Mouse (Mus musculus): ENCODE data around the gene Hdgf.

Hdgf gene

DNA sequence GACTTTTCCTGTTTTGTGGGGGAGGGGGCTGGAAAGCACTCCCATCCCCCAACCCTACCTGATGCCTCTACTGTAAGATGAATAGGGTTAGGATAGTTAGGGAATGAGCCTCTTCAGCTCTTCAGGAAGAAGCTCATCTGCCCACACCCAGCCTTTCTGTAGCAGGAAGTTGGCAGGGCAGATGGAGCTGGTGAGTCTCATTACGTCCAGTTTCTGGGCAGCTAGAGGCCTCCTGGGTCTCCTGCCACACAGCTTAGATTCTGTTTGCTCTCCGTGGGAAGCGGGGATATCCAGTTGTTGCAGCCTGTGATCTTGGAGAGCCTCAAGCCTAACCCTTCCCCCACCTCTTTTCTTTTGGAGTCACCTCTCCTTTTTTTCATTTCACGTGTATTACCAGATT, 3.8 kb downstream of the Hdgf start:
- no peak for DNase-seq (ENCODE audit: low spot score)

DNA sequence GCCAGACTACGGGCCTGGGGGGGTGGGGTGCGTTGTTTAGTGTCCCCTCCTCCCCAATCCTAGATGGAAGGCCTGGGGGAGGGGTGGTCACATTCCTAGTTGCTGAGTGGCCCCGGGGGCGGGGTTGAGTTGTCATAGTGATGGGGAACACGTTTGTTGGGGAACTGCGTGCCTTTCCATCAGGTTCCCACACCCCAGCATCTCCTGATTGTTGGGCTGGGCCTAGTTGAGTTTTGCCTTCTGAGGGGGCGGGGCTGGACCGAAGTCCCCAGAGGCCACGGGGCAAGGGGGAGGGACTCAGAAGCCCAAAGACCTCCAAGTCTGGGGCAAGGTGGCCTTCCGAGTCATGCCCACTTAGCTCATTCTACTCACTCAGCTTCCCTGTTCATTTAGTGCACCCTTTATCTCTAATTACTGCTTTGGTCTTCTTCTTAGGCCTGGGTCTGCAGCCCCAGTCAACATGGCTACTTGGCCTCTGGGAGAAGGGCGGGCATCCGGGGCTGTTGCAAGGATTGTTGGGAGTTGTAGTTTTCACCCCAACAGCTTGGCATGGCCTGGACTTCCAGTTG, 4.5 kb downstream of the Hdgf start:
- peak; percentile 94 for DNase-seq (ENCODE audit: low spot score)

DNA sequence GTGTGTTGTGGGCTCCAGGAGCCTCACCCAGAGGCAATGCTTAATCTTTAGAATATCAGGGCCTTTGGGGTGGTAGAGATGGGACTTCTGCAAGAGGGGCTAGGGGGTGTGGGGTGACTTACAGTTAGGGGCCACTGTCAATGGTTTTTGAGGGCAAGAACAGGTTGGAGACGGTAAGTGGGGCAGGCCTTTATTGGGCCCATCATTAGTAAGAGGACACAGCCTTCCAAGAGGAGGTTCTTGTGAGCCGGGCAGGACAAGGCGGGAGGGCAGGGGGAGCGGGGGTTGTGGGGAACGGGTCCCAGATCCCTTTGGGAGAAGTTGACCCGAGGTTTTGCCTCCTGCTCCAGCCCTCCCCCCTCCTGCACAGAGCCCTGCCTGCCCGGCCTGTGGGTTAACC, 7.4 kb downstream of the Hdgf start:
- DNase-seq (ENCODE audit: low spot score) = no peak

DNA sequence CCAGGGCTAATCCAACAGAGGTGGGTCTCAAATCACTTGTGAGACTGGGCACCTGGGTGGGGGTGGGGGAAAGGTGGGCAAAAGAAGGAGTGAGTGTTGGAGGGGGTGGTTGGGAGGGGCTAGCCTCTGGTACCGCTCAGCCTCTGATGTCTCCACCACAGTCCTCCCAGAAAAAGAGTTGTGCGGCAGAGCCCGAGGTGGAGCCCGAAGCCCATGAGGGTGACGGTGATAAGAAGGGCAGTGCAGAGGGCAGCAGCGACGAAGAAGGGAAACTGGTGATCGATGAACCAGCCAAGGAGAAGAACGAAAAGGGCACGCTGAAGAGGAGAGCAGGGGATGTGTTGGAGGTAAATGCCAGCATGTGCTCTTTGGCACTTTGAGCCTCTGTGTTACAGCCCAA, 7.8 kb downstream of the Hdgf start:
- DNase-seq (ENCODE audit: low spot score) = no peak

DNA sequence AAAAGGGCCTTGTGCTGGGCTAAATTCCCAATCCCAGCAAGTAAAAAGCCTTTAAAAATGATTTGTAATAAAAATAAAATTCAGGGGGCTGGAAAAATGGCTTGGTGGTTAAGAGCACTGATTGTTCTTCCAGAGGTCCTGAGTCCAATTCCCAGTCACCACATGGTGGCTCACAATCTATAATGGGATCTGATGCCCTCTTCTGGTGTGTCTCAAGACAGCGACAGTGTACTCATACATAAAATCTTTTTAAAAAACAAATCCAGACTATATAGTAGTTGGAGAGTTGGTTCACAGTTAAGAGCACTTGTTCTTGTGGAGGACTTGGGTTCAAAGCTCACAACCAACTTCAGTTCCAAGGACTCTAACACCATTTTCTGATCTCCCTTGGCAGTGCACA, 10.9 kb downstream of the Hdgf start:
- DNase-seq (ENCODE audit: low spot score) = no peak

DNA sequence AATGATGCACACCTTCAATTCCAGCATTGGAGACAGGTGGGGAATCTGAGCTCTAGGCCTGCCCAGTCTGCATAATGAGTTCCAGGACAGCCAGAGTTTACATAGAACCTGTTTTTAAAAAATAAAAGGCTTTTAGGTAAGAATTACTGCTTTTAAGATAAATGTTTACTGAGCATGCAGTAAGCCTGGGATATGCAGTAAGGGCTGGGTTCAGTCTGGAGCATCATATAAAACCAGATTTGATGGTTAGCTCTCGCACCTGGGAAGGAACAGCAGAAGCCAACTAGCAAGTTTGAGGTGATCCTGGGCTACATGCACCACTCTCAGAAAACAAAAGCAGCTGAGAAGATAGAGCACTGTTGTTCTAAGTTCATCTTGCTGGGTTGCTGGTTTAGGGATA, 12.4 kb downstream of the Hdgf start:
- no peak for DNase-seq (ENCODE audit: low spot score)

DNA sequence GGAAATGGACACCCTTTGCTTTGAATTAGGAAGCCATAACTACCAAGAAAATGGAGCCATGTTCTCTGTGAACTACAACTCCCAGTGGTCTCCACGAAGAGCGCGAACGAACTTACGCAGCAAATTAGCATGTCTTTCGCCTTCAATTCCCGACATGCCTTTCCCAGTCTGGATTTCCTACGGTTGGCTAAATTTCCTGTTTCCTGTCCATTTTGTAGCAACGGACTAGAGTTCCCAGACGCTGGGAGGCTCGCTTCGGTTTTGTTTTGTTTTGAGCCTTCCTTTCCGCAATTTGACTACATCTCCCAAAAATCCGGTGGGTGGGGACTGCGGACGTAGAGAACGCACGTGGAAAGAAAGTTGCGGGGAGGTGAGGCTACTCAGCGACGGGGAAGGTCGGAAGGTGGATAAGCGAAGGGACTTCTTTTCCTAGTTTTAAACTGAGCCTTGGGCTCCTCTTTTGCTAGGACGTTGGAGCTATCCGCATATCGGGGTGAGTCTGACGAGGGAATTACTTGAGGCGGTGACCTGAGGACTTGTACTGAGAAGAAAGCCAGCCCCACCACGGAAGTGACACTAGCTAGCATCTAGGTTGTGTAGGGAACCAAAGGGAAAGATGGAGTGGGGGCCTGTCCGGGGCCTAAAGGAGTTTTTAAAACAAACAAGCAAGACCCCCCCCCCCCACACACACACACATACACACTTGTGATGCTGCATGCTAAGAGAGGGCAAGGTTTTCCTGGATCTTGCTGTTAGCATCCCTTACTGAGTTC, 13.4 kb downstream of the Hdgf start, which contains the start of gene Mrpl24:
Gene Mrpl24 (plus strand): TSS at position 171 of the 773 bp plus-strand sequence.
- DNase-seq (ENCODE audit: low spot score) = peak; percentile 77

DNA sequence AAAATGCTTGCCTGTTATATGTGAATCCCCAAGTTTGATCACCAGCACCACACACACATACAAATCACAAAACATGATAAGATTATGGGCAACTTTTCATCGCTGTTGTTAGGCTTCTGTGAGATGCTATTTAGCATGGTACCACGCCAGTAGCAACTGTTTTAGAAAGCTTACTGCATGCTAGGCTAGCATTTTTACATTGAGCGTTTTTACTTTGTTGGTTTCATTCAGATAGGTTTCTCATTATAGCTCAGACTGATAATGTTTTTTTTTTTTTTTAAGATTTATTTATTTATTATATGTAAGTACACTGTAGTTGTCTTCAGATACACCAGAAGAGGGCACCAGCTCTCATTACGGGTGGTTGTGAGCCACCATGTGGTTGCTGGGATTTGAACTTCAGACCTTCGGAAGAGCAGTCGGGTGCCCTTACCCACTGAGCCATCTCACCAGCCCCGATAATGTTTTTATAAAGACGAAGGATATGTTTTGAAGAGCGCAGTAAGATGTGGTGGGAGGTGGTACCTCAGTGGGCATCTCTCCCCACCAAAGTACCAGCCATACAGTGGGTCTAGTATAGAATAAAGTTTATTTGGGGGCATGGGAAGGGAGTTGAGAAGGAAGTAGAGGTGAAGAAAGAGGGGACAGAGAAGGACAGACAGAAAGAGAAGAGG, 14.3 kb downstream of the Hdgf start:
- DNase-seq (ENCODE audit: low spot score) = no peak

DNA sequence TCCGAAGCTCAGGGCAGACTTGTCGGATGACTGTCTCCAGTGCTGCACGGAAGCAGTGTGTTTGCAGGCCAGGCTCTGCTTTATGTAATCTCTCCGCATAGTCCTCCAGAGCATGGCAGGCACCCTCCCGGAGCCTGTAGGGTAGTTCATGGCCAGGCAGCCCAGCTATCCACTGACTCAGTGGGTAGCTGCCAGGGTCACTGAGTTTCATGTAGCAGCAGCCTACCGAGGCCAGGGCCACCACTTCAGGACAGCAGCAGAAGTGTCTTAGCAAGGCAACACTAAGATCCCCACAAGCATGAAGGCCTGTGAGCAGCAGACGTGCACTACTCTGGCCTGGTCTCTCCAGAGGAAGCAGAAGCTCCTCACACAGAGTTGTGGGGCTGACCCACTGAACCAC, 18.9 kb downstream of the Hdgf start:
- no peak for DNase-seq (ENCODE audit: low spot score)

DNA sequence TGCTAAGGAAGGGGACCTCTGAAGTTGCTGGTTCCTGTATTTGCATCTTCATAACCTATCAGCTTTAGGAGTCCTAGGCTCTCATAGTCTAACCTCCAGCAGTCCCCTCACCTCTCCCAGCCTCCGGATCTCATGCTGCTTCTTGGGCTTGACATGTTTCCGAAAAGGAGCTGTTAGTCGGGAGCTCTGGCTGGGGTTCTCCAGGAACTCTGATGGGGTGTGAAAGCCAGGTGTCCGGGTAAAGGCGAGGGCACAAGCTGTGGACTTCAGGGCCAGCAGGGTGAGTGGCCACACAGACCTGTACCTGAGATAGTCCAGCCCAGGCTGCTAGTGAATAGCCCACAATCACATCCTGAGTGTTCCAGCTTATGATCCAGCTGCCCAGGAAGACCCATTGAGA, 21.3 kb downstream of the Hdgf start:
- no peak for DNase-seq (ENCODE audit: low spot score)

DNA sequence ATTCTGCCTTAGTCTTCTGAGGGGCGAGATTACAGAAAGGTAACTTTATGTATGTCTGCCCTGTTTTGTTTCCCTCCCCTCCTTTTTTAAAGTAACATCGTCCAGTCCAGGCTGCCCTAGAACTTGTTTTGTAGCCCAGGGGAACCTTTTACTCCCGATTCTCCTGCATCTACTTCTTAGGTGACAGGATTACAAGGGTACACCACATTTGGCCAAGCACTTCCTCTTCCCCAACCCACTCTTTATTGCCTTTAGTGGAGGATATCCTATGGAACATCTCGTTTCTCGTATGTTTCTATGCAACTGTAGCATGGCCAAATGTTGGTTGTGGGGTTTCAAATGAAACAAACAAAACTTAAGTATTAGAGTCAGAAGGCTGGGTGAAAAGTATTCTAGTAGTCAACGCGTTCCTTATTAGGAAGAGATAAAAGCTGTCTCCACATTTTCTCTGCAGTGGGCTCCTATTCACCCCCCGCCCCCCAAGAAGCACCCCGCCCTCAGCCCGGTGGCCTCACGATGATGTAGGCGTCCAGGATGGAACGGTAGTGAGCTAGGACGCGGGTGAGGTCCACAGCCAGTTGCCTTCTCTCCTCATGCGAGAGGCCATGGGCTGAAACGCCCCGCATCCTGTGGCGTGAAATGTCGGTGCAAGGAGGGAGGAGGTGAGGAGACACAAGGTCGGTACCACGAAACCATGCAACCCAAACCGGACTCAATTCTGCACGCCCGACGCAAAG, 23.4 kb downstream of the Hdgf start:
- DNase-seq (ENCODE audit: low spot score) = no peak

DNA sequence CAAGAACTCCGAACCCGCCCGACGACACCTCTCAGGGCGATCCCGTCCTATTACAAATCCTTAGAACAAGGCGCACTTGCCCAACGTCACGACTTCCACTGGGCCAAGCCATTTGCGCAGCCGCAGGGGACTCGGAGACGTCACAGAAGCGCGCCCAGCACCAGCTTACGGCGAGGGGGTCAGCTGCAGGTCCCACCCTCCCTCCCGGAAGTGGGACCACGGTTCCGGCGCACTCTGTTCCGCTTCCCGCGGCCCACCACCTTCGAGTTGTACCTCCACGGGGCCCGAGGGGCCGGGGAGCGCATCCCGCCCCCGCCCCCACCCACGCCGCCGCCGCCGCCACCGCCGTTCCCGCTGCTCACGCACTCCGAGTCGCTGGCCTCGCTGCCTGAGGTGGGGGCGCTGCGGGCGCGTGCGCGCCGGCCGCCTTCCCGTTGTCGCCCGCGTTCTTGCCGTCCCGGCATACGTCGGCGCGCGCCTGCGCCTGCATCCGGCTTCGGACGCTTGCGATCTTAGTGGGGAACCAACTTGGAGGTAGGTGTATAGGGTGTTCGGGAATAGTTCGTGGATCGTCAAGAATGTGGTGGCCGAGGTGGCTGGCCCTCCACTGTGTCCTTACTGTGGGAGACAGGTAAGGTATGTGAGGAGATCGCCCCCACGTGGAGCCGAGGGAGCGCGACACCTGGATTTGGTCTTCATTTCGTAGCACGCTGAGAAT, 24.1 kb downstream of the Hdgf start, which contains the start of the genes Isg20l2 and Rrnad1:
Gene Isg20l2 (plus strand): TSS at position 237 of the 718 bp plus-strand sequence.
Gene Rrnad1 (minus strand): TSS at position 640 of the 718 bp plus-strand sequence.
- peak; percentile 97 for DNase-seq (ENCODE audit: low spot score)

DNA sequence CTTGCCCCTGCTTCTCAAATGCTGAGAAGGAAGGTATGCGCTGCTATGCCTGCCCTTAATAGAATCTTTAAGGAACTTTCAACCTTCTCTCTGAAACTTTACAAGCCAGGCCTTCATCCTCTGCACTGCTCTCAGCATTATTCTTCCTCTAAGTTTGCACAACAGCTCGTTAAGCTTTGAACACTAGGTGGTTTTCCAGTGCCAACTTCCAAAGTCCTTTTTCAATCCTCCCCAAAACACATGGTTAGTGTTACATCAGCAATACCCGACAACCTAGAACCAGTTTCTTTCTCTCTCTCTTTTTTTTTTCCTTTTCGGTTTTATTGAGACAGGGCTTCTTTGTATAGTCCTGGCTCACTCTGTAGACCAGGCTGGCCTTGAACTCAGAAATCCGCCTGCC, 27.9 kb downstream of the Hdgf start:
- no peak for DNase-seq (ENCODE audit: low spot score)

DNA sequence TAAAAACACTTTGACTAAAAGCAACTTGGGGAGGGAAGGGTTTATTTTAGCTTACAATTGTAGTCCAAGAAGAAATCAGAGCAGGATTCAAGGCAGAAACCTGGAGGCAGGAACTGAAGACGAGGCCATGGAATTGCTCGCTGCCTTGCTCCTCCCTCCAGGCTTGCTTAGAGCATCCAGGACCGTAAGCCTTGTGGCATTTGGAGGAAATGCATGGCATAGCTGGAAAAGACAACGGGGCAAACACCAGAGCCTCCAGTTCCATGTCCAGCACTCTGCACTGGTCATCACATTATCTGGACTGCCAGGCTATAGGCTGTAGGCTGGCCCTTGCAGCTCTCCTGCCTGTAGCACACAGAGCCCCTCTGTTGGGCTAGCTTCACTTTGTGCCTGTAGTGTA, 28.4 kb downstream of the Hdgf start:
- DNase-seq (ENCODE audit: low spot score) = no peak

DNA sequence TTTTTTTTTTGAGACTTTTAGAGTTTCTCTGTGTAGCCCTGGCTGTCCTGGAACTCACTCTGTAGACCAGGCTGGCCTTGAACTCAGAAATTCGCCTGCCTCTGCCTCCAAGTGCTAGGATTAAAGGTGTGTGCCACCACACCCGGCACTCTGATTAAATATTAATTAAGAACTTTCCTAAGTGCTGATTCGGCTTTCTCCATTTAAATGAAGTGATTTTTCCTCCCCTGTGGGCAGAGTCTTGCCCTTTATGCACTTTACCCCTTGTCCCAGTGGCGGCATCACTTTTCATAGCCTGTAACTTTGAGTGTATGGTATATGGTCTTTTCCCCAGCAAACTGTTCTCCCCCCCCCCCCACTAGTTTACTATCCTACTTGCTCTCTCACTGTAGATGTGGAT, 29.1 kb downstream of the Hdgf start:
- DNase-seq (ENCODE audit: low spot score) = no peak

DNA sequence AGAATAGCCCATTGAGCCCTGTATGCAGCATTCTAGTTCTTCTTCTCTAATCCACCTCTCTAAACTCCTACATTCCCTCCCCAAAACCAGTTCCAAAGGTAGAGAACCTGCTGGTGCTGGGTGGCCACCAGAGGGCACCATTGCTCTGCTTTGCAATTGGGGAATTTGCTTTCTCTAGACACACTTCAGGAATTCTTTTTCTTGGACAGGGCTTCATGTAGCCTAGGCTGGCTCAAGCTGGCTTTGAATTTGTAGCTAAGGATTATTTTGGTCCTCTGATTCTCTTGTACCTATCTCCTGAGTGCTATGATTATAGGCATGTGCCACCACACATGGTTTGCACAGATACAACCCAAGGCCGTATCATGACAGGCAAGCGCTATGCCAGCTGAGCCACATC, 29.7 kb downstream of the Hdgf start:
- peak; percentile 90 for DNase-seq (ENCODE audit: low spot score)

DNA sequence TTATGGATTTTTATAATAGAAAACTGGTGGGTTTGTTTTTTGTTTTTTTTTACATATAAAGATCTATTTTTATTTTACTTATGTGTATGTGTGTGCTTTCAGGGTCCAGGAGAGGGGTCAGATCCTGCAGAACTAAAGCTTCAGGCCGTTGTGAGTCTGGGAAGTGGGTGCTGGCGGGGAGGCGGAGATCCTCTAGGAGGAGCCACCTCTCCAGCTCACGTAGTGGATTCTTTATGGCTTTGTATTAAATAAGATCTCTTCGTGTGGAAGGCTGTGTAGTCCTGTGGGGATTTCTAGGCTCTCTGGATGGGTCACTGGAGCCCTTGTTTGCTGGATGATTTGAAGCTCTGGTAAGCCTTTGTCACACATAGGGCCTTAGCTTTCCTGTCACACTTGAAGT, 34.5 kb downstream of the Hdgf start:
- DNase-seq (ENCODE audit: low spot score) = no peak

DNA sequence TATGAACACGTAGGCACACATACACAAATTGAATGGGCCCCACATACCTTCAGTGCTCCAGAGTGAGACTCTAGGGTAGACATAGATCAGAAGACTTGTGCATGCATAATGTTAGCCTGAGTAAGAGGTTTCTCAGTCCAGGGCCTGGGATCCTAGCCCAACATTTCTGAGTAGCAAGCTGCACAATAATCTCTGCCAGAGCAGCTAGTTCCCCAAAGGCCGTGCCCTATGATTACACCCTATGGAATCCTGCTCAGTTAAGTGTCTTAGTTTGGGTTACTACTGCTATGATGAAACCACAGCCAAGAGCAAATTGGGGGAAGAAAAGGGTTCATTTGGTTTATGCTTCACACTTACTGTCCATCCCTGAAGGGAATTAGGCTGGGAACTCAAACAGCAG, 36.4 kb downstream of the Hdgf start:
- no peak for DNase-seq (ENCODE audit: low spot score)

DNA sequence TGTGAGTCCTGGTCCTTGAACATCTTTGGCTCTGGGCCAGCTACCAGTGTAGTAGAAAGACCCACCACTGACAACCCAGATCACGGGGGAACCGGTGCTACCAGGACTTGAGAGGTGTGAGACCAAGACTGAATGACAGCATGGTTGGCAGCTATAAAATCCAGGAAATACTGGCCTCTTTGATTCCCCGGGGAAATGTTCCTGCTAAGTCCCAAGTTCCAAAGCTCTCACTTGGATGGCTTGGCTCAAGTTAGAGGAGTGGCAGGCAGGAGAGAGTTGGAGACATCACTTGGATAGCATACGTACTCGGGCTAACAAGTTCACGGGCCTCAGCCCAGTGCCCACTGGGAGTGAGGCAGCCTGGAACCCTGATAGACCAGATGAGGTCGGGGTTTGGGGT, 37.5 kb downstream of the Hdgf start:
- DNase-seq (ENCODE audit: low spot score) = no peak

DNA sequence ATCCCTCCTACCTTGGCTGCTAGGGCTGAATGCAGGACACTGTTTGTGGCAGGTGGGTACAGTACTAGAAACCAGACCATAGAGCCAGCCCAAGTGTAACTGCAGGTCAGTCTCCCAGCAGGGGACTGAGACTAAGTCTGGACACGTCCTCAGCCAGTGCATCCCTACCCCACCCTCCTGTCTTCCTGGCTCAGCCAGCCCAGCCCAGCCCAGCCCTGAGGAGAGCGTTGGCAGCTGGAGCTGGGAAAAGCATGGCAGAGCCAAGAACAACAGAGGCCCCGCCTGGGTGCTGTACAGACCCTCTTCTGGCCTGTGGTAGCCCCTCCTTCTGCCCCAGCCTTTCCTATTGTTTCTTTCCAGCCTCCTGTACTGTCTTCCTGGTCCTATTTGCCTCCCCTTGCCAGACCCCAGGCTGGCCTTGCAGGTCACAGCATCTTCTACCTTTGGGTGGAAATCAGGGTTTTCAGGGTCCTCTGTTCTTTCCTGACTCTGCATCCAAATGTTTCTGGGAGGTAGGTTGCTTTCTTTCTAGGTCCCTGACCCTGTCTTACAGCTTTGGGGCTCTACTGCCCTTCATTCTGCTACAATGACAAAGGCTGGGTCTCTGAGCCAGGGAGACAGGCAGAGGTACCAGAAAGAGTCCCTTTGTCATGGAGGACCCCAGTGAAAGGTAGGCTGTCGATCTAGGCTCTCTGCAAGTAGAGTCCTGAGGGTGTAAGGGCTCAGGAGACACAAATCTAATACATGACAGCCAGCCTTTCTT, 38.9 kb downstream of the Hdgf start:
- DNase-seq (ENCODE audit: low spot score) = peak; percentile 44

All from urinary bladder, postnatal 14 days (tissue).